Mouse (Mus musculus) adrenal gland, postnatal 36 days (tissue): ENCODE measurements around the gene Olfr113. TPM values are rescaled to one million over a fixed set of nuclear protein-coding genes. Genes with fewer than 3 reads are reported as not detected.
"Not testable (repeated sequence)": the region's sequence is repeated elsewhere in the genome, so short reads cannot be mapped to it uniquely, and the experiment has no call there.

Experiments used
- DNase-seq, 2 experiments: peaks; one replicate each; pipeline ENCODE4 v3.0.0; 2021; ENCODE audit warnings: mixed read lengths in 1 of 2
- long read RNA-seq, 2 experiments: library from polyadenylated mRNA; stranded (forward); transcript quantifications; one replicate each; pipeline ENCODE4 v2.0.0; 2021; ENCODE audit warnings: borderline sequencing depth in 2 of 2
- total RNA-seq, 2 experiments: library from RNA; stranded (reverse); gene quantifications; 2 replicates each; pipeline ENCODE4 v1.2.3; 2021

The Olfr113 gene
- total RNA-seq = not detected
- long read RNA-seq, experiment 1 = 0 reads
- long read RNA-seq, experiment 2 = 0 reads

- DNase-seq = no peak
These were observed at the start of gene Olfr113 for GRCm38 (mm10) chr17:37577563-37577962. Gene Olfr113 (minus strand): TSS chr17:37577663.

- no peak for DNase-seq
These were observed 49.5 kb upstream of the Olfr113 start, which contains the start of the genes Olfr115 and Olfr116 for GRCm38 (mm10) chr17:37627009-37627408. Gene Olfr115 (minus strand): TSS chr17:37627109. Gene Olfr116 (minus strand): TSS chr17:37627199.

- no peak for DNase-seq
These were observed 15.2 kb upstream of the Olfr113 start, which contains the start of gene Olfr114 for GRCm38 (mm10) chr17:37592643-37593042. Gene Olfr114 (minus strand): TSS chr17:37592743.

GRCm38 (mm10) chr17:37569351-37569750, 8.1 kb downstream of the Olfr113 start, which contains the start of gene Olfr112:
Gene Olfr112 (minus strand): TSS chr17:37569451.
- DNase-seq = no peak

- no peak for DNase-seq
These were observed 18.4 kb downstream of the Olfr113 start for GRCm38 (mm10) chr17:37558913-37559615.

- DNase-seq = no peak
These were observed 33.5 kb downstream of the Olfr113 start for GRCm38 (mm10) chr17:37543800-37544435.

GRCm38 (mm10) chr17:37541454-37542119, 35.9 kb downstream of the Olfr113 start:
- DNase-seq = no peak

- not testable (repeated sequence) for DNase-seq
These were observed 39.0 kb downstream of the Olfr113 start for GRCm38 (mm10) chr17:37538416-37538815.

GRCm38 (mm10) chr17:37535173-37535572, 42.3 kb downstream of the Olfr113 start:
- no peak for DNase-seq

GRCm38 (mm10) chr17:37525427-37525826, 52.0 kb downstream of the Olfr113 start:
- not testable (repeated sequence) for DNase-seq

- not testable (repeated sequence) for DNase-seq
These were observed 52.9 kb downstream of the Olfr113 start for GRCm38 (mm10) chr17:37524612-37525011.

Other genes with a start within 250 kb of the Olfr113 start
- not detected for gene Olfr103, start 238.0 kb downstream of the Olfr113 start, total RNA-seq
- not detected for gene Olfr104-ps, start 218.1 kb downstream of the Olfr113 start, total RNA-seq
- gene Olfr105-ps, start 198.6 kb downstream of the Olfr113 start, total RNA-seq = not detected
- gene Olfr106-ps, start 187.3 kb downstream of the Olfr113 start, total RNA-seq = not detected
- gene Olfr107, start 178.4 kb downstream of the Olfr113 start, total RNA-seq = not detected
- not detected for gene Olfr108, start 132.2 kb downstream of the Olfr113 start, total RNA-seq
- not detected for gene Olfr109, start 118.7 kb downstream of the Olfr113 start, total RNA-seq
- gene H2-M2, start 94.1 kb downstream of the Olfr113 start, total RNA-seq = not detected
- not detected for gene Olfr110, start 85.2 kb downstream of the Olfr113 start, total RNA-seq
- gene Olfr111, start 69.6 kb downstream of the Olfr113 start, total RNA-seq = not detected
- gene Olfr112, start 8.2 kb downstream of the Olfr113 start, total RNA-seq = not detected
- not detected for gene Olfr114, start 15.1 kb upstream of the Olfr113 start, total RNA-seq
- gene Olfr115, start 49.4 kb upstream of the Olfr113 start, total RNA-seq = not detected
- gene Olfr116, start 49.5 kb upstream of the Olfr113 start, total RNA-seq = not detected
- not detected for gene Olfr117, start 86.1 kb upstream of the Olfr113 start, total RNA-seq
- gene Olfr118, start 89.3 kb upstream of the Olfr113 start, total RNA-seq = not detected
- gene Olfr119, start 118.9 kb upstream of the Olfr113 start, total RNA-seq = not detected
- gene Olfr120, start 144.1 kb upstream of the Olfr113 start, total RNA-seq = not detected
- not detected for gene Olfr121, start 171.2 kb upstream of the Olfr113 start, total RNA-seq
- not detected for gene Olfr122, start 190.9 kb upstream of the Olfr113 start, total RNA-seq
- not detected for gene Olfr123, start 215.9 kb upstream of the Olfr113 start, total RNA-seq
- gene Olfr124, start 222.2 kb upstream of the Olfr113 start, total RNA-seq = not detected